Mouse (Mus musculus) cerebellum, adult 2 months (tissue): ENCODE measurements around the gene Pdzph1. TPM values are rescaled to one million over a fixed set of nuclear protein-coding genes. Genes with fewer than 3 reads are reported as not detected.

Experiments used
- DNase-seq, 2 experiments: peaks; one replicate each; pipeline ENCODE4 v3.0.0; 2021
- H3K27ac ChIP-seq: fragments of 200-500 bp; 2 replicates; pipeline ENCODE4 v1.5.1; 2012; ENCODE audit warnings: low read length, control low read depth, inconsistent platforms; ENCODE audit not compliant: insufficient read depth
- H3K27me3 ChIP-seq: fragments of 200-500 bp; 2 replicates; pipeline ENCODE4 v1.6.1; 2012; ENCODE audit warnings: inconsistent platforms, mild to moderate bottlenecking, low read length, moderate library complexity; ENCODE audit not compliant: control insufficient read depth, insufficient read depth
- H3K4me1 ChIP-seq: fragments of 200-500 bp; 2 replicates; pipeline ENCODE4 v1.6.1; 2011; ENCODE audit warnings: low read length; ENCODE audit not compliant: control insufficient read depth, insufficient read depth
- H3K4me3 ChIP-seq: fragments of 200-500 bp; replicated peaks from 2 replicates; pipeline ENCODE3; 2011; ENCODE audit warnings: mild to moderate bottlenecking, low read depth, low read length, control low read depth; ENCODE audit not compliant: insufficient read depth
- CTCF ChIP-seq: fragments of 200-500 bp; IDR thresholded peaks from 2 replicates; pipeline ENCODE4 v1.5.1; 2011; ENCODE audit warnings: low read depth, mild to moderate bottlenecking, control low read depth, low read length, moderate library complexity, borderline replicate concordance; ENCODE audit not compliant: insufficient read depth
- POLR2A ChIP-seq: fragments of 200-500 bp; IDR thresholded peaks from 2 replicates; pipeline ENCODE4 v1.6.1; 2011; ENCODE audit warnings: low read length, control low read depth, borderline replicate concordance; ENCODE audit not compliant: insufficient read depth
- WGBS: fragments of 180-500 bp; shearing (Covaris S2); methylation state at CpG from one replicate; pipeline ENCODE4 v1.1.7; 2018; 5-methylcytosine and 5-hydroxymethylcytosine counted together
- polyA plus RNA-seq: library from polyadenylated mRNA; depleted of rRNA; stranded (reverse); fragments of >200 nt; gene quantifications from 2 replicates; pipeline ENCODE4 v1.2.3, GENCODE M21; 2012; rRNA removed

The Pdzph1 gene
- polyA plus RNA-seq, 1 experiment = 1.6 TPM

DNA sequence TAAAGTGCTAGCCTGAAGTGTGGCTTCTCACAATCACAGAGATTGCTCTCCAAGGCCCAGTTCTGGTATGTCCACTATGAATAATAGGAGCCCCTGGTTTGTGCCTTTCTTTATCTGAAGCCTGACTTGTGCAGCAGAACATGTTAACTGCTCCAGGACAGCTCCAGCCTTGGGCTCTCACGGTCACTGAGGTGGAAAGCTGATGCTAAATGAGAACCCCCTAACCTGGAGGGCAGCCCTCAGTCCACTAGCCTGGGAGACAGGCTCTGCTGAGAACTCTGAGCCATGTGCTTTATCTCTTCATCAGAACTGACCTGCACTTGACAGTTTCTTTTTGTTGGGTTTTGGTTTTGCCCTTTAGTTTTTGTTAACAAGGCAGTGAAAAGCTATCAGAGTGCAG, 106.8 kb downstream of the Pdzph1 start:
- no peak overlapping the region for H3K27ac ChIP-seq
- WGBS = 47% methylated on average over 1 of the region's 1 CpGs
- no peak for DNase-seq
- H3K4me1 ChIP-seq = no peaks in the 10 kb centered on the region
- TF ChIP-seq CTCF (no peak), POLR2A (no peak)
- no peak overlapping the region for H3K4me3 ChIP-seq
- H3K27me3 ChIP-seq = no peaks in the 10 kb centered on the region

DNA sequence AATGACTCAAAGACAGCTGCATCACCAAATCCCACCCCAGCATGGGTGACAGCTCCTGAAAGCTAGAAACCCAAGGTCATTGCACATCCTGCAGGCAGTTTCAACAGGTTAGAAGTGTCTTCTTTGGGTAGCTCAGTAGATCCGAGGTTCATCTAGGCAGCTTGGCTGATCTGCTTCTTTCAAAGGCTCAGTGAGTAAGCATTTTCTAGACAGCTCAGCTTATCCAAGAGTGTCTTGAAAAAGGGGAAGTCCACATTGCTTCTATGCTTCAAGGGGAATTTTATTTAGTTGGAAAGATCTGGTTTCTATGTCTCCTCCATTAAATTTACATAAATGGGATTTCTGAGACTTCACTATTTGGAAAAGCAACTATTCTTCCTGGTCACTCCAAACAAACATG, 117.8 kb downstream of the Pdzph1 start:
- no peaks in the 10 kb centered on the region for H3K4me1 ChIP-seq
- 76% methylated on average over 1 of the region's 1 CpGs for WGBS

DNA sequence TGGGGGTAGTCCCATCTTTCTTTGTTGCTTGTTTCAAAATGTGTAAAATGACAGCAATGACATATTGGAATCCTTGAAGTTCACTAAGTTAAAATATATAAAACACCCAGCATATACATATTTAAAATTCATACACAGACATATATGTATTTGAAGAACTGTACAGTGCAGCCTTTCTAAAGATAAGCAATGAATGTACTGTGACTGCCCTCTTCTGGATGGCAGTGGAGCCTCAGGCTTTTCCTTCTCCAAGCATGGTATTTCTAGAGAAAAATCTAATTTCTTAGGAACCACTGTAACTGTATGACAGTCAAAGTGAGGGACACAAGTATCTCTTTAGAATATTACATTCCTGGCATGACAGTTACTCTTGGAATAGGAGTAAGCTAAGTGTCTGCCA, 120.4 kb downstream of the Pdzph1 start:
- no peak for DNase-seq
- no peak for TF ChIP-seq CTCF
- no peak for TF ChIP-seq POLR2A
- Histone ChIP-seq H3K4me3 (no peak overlapping the region), H3K27ac (no peak overlapping the region), H3K4me1 (no peaks in the 10 kb centered on the region), H3K27me3 (no peaks in the 10 kb centered on the region)

More for the DNA sequence above, 117.8 kb downstream of the Pdzph1 start:
- H3K27ac ChIP-seq = no peak overlapping the region
- no peak for TF ChIP-seq POLR2A
- TF ChIP-seq CTCF = no peak
- no peak for DNase-seq
- no peaks in the 10 kb centered on the region for H3K27me3 ChIP-seq
- no peak overlapping the region for H3K4me3 ChIP-seq

Other genes with a start within 250 kb of the Pdzph1 start
- 6.5 and 7.7 TPM in 2 replicates for gene Nudt12, start 22.0 kb upstream of the Pdzph1 start, polyA plus RNA-seq